Mouse (Mus musculus): ENCODE data around the gene Sema6d. TPM values are rescaled to one million over a fixed set of nuclear protein-coding genes. Genes with fewer than 3 reads are reported as not detected.

The Sema6d gene
- total and polyA plus RNA-seq, 2 experiments from 2014 or later, result 22.6 to 64.8 TPM

DNA sequence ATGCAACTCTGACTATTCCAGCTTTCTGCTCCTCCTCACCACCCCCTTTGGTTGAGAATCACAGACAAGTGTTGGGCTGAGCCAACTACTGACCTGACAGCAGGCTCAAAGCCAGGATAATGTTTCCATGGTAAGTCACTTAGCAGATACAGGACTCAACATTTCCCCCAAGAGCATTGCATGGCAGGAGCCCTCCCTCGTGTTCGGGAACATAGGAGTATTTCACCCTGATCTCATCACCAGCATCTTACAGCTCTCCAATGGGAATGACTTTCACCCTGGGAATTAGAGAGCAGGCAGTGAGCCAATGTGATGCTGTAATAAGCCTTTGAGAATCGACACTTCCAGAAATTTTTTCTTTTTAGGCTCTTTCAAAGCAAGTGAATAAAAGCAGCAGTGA lies 432.7 kb downstream of the Sema6d start:
- Histone ChIP-seq H3K27ac (ENCODE audit: low read depth, low read length) (no peak overlapping the region), H3K4me1 (ENCODE audit: insufficient read depth, low read length) (no peaks in the 10 kb centered on the region), H3K4me3 (ENCODE audit: low read depth, low read length) (no peak overlapping the region), H3K4me2 (ENCODE audit: low read depth, low read length, poor library complexity, severe bottlenecking) (no peak overlapping the region), H3K27me3 (ENCODE audit: insufficient read depth, low read length) (no peaks in the 10 kb centered on the region), H3K36me3 (ENCODE audit: insufficient read depth, low read length) (no peaks in the 10 kb centered on the region), H3K9ac (replicated peaks; ENCODE audit: low read length, poor library complexity, severe bottlenecking) (no peak overlapping the region), H3K9me3 (ENCODE audit: low read length) (no peaks in the 10 kb centered on the region)
- TF ChIP-seq CTCF (IDR thresholded peaks at IDR 0.05), result no peak
- 59% methylated on average over 3 of the region's 3 CpGs for WGBS
- ATAC-seq (ENCODE audit: low FRiP score), result no peak
- DNase-seq (ENCODE audit: low spot score), result peak; percentile 69

GRCm38 (mm10) chr2:124523667-124524066 lies 433.9 kb downstream of the Sema6d start:
- ATAC-seq (ENCODE audit: low FRiP score) (no peak), DNase-seq (ENCODE audit: low spot score) (no peak)
- H3K4me3 ChIP-seq (ENCODE audit: low read depth, low read length), result no peak overlapping the region
- H3K9me3 ChIP-seq (ENCODE audit: low read length), result no peaks in the 10 kb centered on the region
- no peak overlapping the region for H3K27ac ChIP-seq (ENCODE audit: low read depth, low read length)
- no peak overlapping the region for H3K9ac ChIP-seq (replicated peaks; ENCODE audit: low read length, poor library complexity, severe bottlenecking)
- 84% methylated on average over 6 of the region's 6 CpGs for WGBS
- H3K27me3 ChIP-seq (ENCODE audit: insufficient read depth, low read length), result no peaks in the 10 kb centered on the region
- no peak overlapping the region for H3K4me2 ChIP-seq (ENCODE audit: low read depth, low read length, poor library complexity, severe bottlenecking)
- H3K36me3 ChIP-seq (ENCODE audit: insufficient read depth, low read length), result no peaks in the 10 kb centered on the region
- no peak for TF ChIP-seq CTCF (IDR thresholded peaks at IDR 0.05)
- H3K4me1 ChIP-seq (ENCODE audit: insufficient read depth, low read length), result no peaks in the 10 kb centered on the region

GRCm38 (mm10) chr2:124524167-124524566 lies 434.4 kb downstream of the Sema6d start:
- no peak overlapping the region for H3K27ac ChIP-seq (ENCODE audit: low read depth, low read length)
- ATAC-seq (ENCODE audit: low FRiP score), result no peak
- 71% methylated on average over 3 of the region's 3 CpGs for WGBS

DNA sequence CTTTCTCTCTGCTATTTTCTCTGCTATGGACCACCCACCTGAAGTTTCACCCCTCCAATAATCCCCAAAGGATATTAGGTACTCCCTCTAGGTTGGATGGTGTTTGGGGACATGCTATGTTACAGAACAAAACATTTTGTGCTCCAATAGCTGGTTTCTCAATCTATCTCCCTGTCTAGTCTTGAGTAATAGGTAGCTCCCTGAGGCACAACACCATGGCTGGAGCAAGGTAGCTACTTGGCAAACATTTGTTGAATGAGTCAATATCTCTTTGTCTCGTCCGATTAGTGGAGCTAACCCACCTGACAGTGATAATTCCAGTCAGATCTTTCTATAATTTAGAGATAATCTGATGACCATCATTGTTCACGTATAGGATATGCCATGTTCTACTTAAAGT lies 437.9 kb downstream of the Sema6d start:
- Histone ChIP-seq H3K9ac (replicated peaks; ENCODE audit: low read length, poor library complexity, severe bottlenecking) (no peak overlapping the region), H3K4me3 (ENCODE audit: low read depth, low read length) (no peak overlapping the region), H3K27me3 (ENCODE audit: insufficient read depth, low read length) (no peaks in the 10 kb centered on the region), H3K27ac (ENCODE audit: low read depth, low read length) (no peak overlapping the region), H3K9me3 (ENCODE audit: low read length) (no peaks in the 10 kb centered on the region), H3K4me1 (ENCODE audit: insufficient read depth, low read length) (no peaks in the 10 kb centered on the region), H3K36me3 (ENCODE audit: insufficient read depth, low read length) (no peaks in the 10 kb centered on the region), H3K4me2 (ENCODE audit: low read depth, low read length, poor library complexity, severe bottlenecking) (no peak overlapping the region)
- WGBS, result 92% methylated on average over 3 of the region's 3 CpGs
- ATAC-seq (ENCODE audit: low FRiP score), result no peak
- DNase-seq (ENCODE audit: low spot score), result no peak
- TF ChIP-seq CTCF (IDR thresholded peaks at IDR 0.05), result no peak

More at GRCm38 (mm10) chr2:124524167-124524566, 434.4 kb downstream of the Sema6d start:
- Histone ChIP-seq H3K9ac (replicated peaks; ENCODE audit: low read length, poor library complexity, severe bottlenecking) (no peak overlapping the region), H3K4me3 (ENCODE audit: low read depth, low read length) (no peak overlapping the region), H3K4me2 (ENCODE audit: low read depth, low read length, poor library complexity, severe bottlenecking) (no peak overlapping the region), H3K36me3 (ENCODE audit: insufficient read depth, low read length) (no peaks in the 10 kb centered on the region), H3K27me3 (ENCODE audit: insufficient read depth, low read length) (no peaks in the 10 kb centered on the region), H3K9me3 (ENCODE audit: low read length) (no peaks in the 10 kb centered on the region), H3K4me1 (ENCODE audit: insufficient read depth, low read length) (no peaks in the 10 kb centered on the region)
- DNase-seq (ENCODE audit: low spot score), result peak; percentile 69
- TF ChIP-seq CTCF (IDR thresholded peaks at IDR 0.05), result no peak

- no peak for TF ChIP-seq CTCF (IDR thresholded peaks at IDR 0.05)
- no peak overlapping the region for H3K4me3 ChIP-seq (ENCODE audit: low read depth, low read length)
- H3K36me3 ChIP-seq (ENCODE audit: insufficient read depth, low read length), result no peaks in the 10 kb centered on the region
- H3K4me1 ChIP-seq (ENCODE audit: insufficient read depth, low read length), result no peaks in the 10 kb centered on the region
- DNase-seq (ENCODE audit: low spot score) (peak; percentile 50), ATAC-seq (ENCODE audit: low FRiP score) (no peak)
- H3K27me3 ChIP-seq (ENCODE audit: insufficient read depth, low read length), result no peaks in the 10 kb centered on the region
- 67% methylated on average over 2 of the region's 2 CpGs for WGBS
- H3K9ac ChIP-seq (replicated peaks; ENCODE audit: low read length, poor library complexity, severe bottlenecking), result no peak overlapping the region
- no peaks in the 10 kb centered on the region for H3K9me3 ChIP-seq (ENCODE audit: low read length)
- no peak overlapping the region for H3K4me2 ChIP-seq (ENCODE audit: low read depth, low read length, poor library complexity, severe bottlenecking)
- no peak overlapping the region for H3K27ac ChIP-seq (ENCODE audit: low read depth, low read length)
Observed at GRCm38 (mm10) chr2:124530441-124530840, 440.7 kb downstream of the Sema6d start.

DNA sequence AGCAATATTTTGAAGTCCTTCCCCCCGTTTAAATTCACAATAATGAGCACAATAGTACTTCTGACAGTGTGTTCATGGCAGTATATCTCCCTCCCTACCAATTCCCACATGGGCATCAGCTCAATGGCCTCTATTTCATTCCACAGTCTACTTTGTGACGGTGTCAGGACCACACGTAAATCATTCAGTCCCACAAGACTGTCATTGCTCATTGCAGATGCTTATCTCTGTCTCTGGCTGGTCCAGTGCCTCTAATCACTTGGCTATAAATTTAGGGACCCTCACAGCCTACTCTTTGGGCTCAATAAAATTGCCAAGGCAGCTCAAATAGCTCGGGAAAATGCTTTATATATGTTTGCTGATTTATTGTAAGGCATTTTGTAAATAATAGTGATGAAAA lies 441.3 kb downstream of the Sema6d start:
- Histone ChIP-seq H3K4me1 (ENCODE audit: insufficient read depth, low read length) (no peaks in the 10 kb centered on the region), H3K4me2 (ENCODE audit: low read depth, low read length, poor library complexity, severe bottlenecking) (no peak overlapping the region), H3K9me3 (ENCODE audit: low read length) (no peaks in the 10 kb centered on the region), H3K9ac (replicated peaks; ENCODE audit: low read length, poor library complexity, severe bottlenecking) (no peak overlapping the region), H3K36me3 (ENCODE audit: insufficient read depth, low read length) (no peaks in the 10 kb centered on the region), H3K27ac (ENCODE audit: low read depth, low read length) (no peak overlapping the region), H3K4me3 (ENCODE audit: low read depth, low read length) (no peak overlapping the region), H3K27me3 (ENCODE audit: insufficient read depth, low read length) (no peaks in the 10 kb centered on the region)
- DNase-seq (ENCODE audit: low spot score) (no peak), ATAC-seq (ENCODE audit: low FRiP score) (no peak)
- WGBS, result 88% methylated on average over 4 of the region's 4 CpGs
- no peak for TF ChIP-seq CTCF (IDR thresholded peaks at IDR 0.05)

Data from midbrain, postnatal 0 days (tissue).